Mouse (Mus musculus): ENCODE data around the gene Cpsf3.

Cpsf3 gene

GRCm38 (mm10) chr12:21289651-21290050, 4.5 kb downstream of the Cpsf3 start:
- DNase-seq (ENCODE audit: low spot score), result peak; percentile 67

GRCm38 (mm10) chr12:21298856-21299255, 13.7 kb downstream of the Cpsf3 start:
- no peak for DNase-seq (ENCODE audit: low spot score)

- DNase-seq (ENCODE audit: low spot score), result no peak
These were observed 16.1 kb downstream of the Cpsf3 start for GRCm38 (mm10) chr12:21301324-21301723.

GRCm38 (mm10) chr12:21301932-21302331, 16.7 kb downstream of the Cpsf3 start:
- no peak for DNase-seq (ENCODE audit: low spot score)

GRCm38 (mm10) chr12:21302361-21302783, 17.2 kb downstream of the Cpsf3 start:
- no peak for DNase-seq (ENCODE audit: low spot score)

- no peak for DNase-seq (ENCODE audit: low spot score)
These were observed 20.6 kb downstream of the Cpsf3 start for GRCm38 (mm10) chr12:21305741-21306140.

- DNase-seq (ENCODE audit: low spot score), result no peak
These were observed 21.5 kb downstream of the Cpsf3 start for GRCm38 (mm10) chr12:21306721-21307120.

- no peak for DNase-seq (ENCODE audit: low spot score)
These were observed 27.0 kb downstream of the Cpsf3 start for GRCm38 (mm10) chr12:21312201-21312600.

GRCm38 (mm10) chr12:21315923-21316868, 31.0 kb downstream of the Cpsf3 start, which contains the start of gene Iah1:
TSS of gene Iah1 (plus strand) at chr12:21316389.
- peak; percentile 89 for DNase-seq (ENCODE audit: low spot score)

- DNase-seq (ENCODE audit: low spot score), result peak; percentile 26
These were observed 31.7 kb downstream of the Cpsf3 start for GRCm38 (mm10) chr12:21316869-21317265.

GRCm38 (mm10) chr12:21318143-21318895, 33.1 kb downstream of the Cpsf3 start:
- peak; percentile 78 for DNase-seq (ENCODE audit: low spot score)

GRCm38 (mm10) chr12:21320317-21320716, 35.1 kb downstream of the Cpsf3 start:
- DNase-seq (ENCODE audit: low spot score), result peak; percentile 66

- DNase-seq (ENCODE audit: low spot score), result no peak
These were observed 36.0 kb downstream of the Cpsf3 start for GRCm38 (mm10) chr12:21321170-21321569.

GRCm38 (mm10) chr12:21322296-21322695, 37.1 kb downstream of the Cpsf3 start:
- no peak for DNase-seq (ENCODE audit: low spot score)

- no peak for DNase-seq (ENCODE audit: low spot score)
These were observed 37.7 kb downstream of the Cpsf3 start for GRCm38 (mm10) chr12:21322856-21323255.

GRCm38 (mm10) chr12:21324101-21324500, 38.9 kb downstream of the Cpsf3 start:
- DNase-seq (ENCODE audit: low spot score), result no peak

- DNase-seq (ENCODE audit: low spot score), result no peak
These were observed 40.1 kb downstream of the Cpsf3 start for GRCm38 (mm10) chr12:21325266-21325665.

GRCm38 (mm10) chr12:21326325-21326724, 41.1 kb downstream of the Cpsf3 start:
- DNase-seq (ENCODE audit: low spot score), result no peak

- DNase-seq (ENCODE audit: low spot score), result no peak
These were observed 44.6 kb downstream of the Cpsf3 start for GRCm38 (mm10) chr12:21329661-21330400.

GRCm38 (mm10) chr12:21330961-21331576, 45.9 kb downstream of the Cpsf3 start:
- no peak for DNase-seq (ENCODE audit: low spot score)

GRCm38 (mm10) chr12:21331711-21332110, 46.5 kb downstream of the Cpsf3 start:
- DNase-seq (ENCODE audit: low spot score), result no peak

GRCm38 (mm10) chr12:21333021-21333420, 47.8 kb downstream of the Cpsf3 start:
- DNase-seq (ENCODE audit: low spot score), result no peak
